Mouse (Mus musculus): ENCODE measurements around the gene Gm10681.
"Not testable (repeated sequence)": the region's sequence is repeated elsewhere in the genome, so short reads cannot be mapped to it uniquely, and the experiment has no call there.

DNA sequence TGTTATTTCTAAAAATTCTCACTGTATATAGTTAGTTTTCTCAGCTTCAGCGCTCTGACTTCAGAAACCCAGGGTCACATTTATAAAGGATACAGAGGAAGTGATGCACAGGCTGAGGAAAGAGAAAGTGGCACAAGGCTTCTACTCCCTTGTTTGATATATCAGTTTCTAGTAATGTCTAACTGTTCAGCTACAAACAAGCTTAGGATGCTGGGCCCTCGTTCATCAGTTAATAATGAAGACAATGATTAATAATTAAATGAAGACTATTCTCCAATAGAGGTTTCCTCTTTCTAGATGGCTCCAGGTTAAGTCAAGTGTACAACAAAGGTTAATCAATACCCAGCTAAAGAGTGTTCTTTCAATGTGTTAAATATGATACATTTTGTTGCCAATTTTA, 24.8 kb downstream of the Gm10681 start:
- TF ChIP-seq CTCF (IDR thresholded peaks at IDR 0.05; ENCODE audit: borderline replicate concordance, extremely low read depth, insufficient read depth, insufficient read length); POLR2A (IDR thresholded peaks at IDR 0.05; ENCODE audit: borderline replicate concordance, extremely low read depth, insufficient read depth, insufficient read length, poor library complexity, severe bottlenecking): not testable (repeated sequence)
